Mouse (Mus musculus): ENCODE results near the gene P2rx6. TPM values are rescaled to one million over a fixed set of nuclear protein-coding genes. Genes with fewer than 3 reads are reported as not detected.
A peak's percentile ranks its signal among the peaks of the same experiment; 100 is the strongest.

P2rx6 gene
- 0.84 and 1.4 TPM in 2 replicates for polyA plus RNA-seq (2012; rRNA removed)

GRCm38 (mm10) chr16:17561751-17562208, at the start of gene P2rx6:
P2rx6 (plus strand) TSS chr16:17561885.
- TF ChIP-seq CTCF (IDR thresholded peaks at IDR 0.05; ENCODE audit: extremely low read depth, insufficient read length, insufficient replicate concordance, low read depth, low read length) = no peak
- no peak for TF ChIP-seq POLR2A (IDR thresholded peaks at IDR 0.05; ENCODE audit: low read depth, low read length)
- Histone ChIP-seq H3K27me3 (ENCODE audit: control insufficient read depth, insufficient read depth, low read length) (no peaks in the 10 kb centered on the region), H3K4me3 (ENCODE audit: low read depth, low read length) (peak within 1 kb of the TSS; percentile 45), H3K4me1 (ENCODE audit: control insufficient read depth, insufficient read depth, insufficient read length, low read length) (peaks cover 9% of the 10 kb centered on the region; the same call in 1 of the 2 replicates), H3K27ac (ENCODE audit: insufficient read depth, low read depth, low read length) (peak within 1 kb of the TSS; percentile 64), H3K36me3 (ENCODE audit: control insufficient read depth, insufficient read depth, low read length) (no peaks in the 10 kb centered on the region)
- WGBS = 15% methylated on average over 10 of the region's 10 CpGs

GRCm38 (mm10) chr16:17518910-17519309, 42.8 kb upstream of the P2rx6 start:
- Histone ChIP-seq H3K4me1 (ENCODE audit: control insufficient read depth, insufficient read depth, insufficient read length, low read length) (no peaks in the 10 kb centered on the region), H3K4me3 (ENCODE audit: low read depth, low read length) (no peak overlapping the region), H3K27ac (ENCODE audit: insufficient read depth, low read depth, low read length) (no peak overlapping the region), H3K36me3 (ENCODE audit: control insufficient read depth, insufficient read depth, low read length) (peaks cover 65% of the 10 kb centered on the region), H3K27me3 (ENCODE audit: control insufficient read depth, insufficient read depth, low read length) (no peaks in the 10 kb centered on the region)
- 61% methylated on average over 2 of the region's 2 CpGs for WGBS
- TF ChIP-seq POLR2A (IDR thresholded peaks at IDR 0.05; ENCODE audit: low read depth, low read length) (no peak), CTCF (IDR thresholded peaks at IDR 0.05; ENCODE audit: extremely low read depth, insufficient read length, insufficient replicate concordance, low read depth, low read length) (no peak)

- Histone ChIP-seq H3K4me1 (ENCODE audit: control insufficient read depth, insufficient read depth, insufficient read length, low read length) (peaks cover 8% of the 10 kb centered on the region; the same call in 1 of the 2 replicates), H3K36me3 (ENCODE audit: control insufficient read depth, insufficient read depth, low read length) (peaks cover 78% of the 10 kb centered on the region), H3K27me3 (ENCODE audit: control insufficient read depth, insufficient read depth, low read length) (no peaks in the 10 kb centered on the region), H3K4me3 (ENCODE audit: low read depth, low read length) (no peak overlapping the region), H3K27ac (ENCODE audit: insufficient read depth, low read depth, low read length) (no peak overlapping the region)
- no peak for TF ChIP-seq CTCF (IDR thresholded peaks at IDR 0.05; ENCODE audit: extremely low read depth, insufficient read length, insufficient replicate concordance, low read depth, low read length)
- no peak for TF ChIP-seq POLR2A (IDR thresholded peaks at IDR 0.05; ENCODE audit: low read depth, low read length)
- 93% methylated on average over 11 of the region's 11 CpGs for WGBS
These were observed 37.5 kb upstream of the P2rx6 start for GRCm38 (mm10) chr16:17524156-17524555.

GRCm38 (mm10) chr16:17525524-17525923, 36.2 kb upstream of the P2rx6 start:
- peaks cover 66% of the 10 kb centered on the region for H3K36me3 ChIP-seq (ENCODE audit: control insufficient read depth, insufficient read depth, low read length)

GRCm38 (mm10) chr16:17526223-17526622, 35.5 kb upstream of the P2rx6 start:
- Histone ChIP-seq H3K4me1 (ENCODE audit: control insufficient read depth, insufficient read depth, insufficient read length, low read length) (peaks cover 12% of the 10 kb centered on the region), H3K27me3 (ENCODE audit: control insufficient read depth, insufficient read depth, low read length) (no peaks in the 10 kb centered on the region), H3K27ac (ENCODE audit: insufficient read depth, low read depth, low read length) (peak overlapping the region; percentile 76; the same call in 1 of the 2 replicates), H3K4me3 (ENCODE audit: low read depth, low read length) (no peak overlapping the region), H3K36me3 (ENCODE audit: control insufficient read depth, insufficient read depth, low read length) (peaks cover 59% of the 10 kb centered on the region)
- TF ChIP-seq CTCF (IDR thresholded peaks at IDR 0.05; ENCODE audit: extremely low read depth, insufficient read length, insufficient replicate concordance, low read depth, low read length) = no peak
- no peak for TF ChIP-seq POLR2A (IDR thresholded peaks at IDR 0.05; ENCODE audit: low read depth, low read length)
- 25% methylated on average over 6 of the region's 6 CpGs for WGBS

More at GRCm38 (mm10) chr16:17525524-17525923, 36.2 kb upstream of the P2rx6 start:
- Histone ChIP-seq H3K27me3 (ENCODE audit: control insufficient read depth, insufficient read depth, low read length) (no peaks in the 10 kb centered on the region), H3K4me3 (ENCODE audit: low read depth, low read length) (no peak overlapping the region), H3K27ac (ENCODE audit: insufficient read depth, low read depth, low read length) (peak overlapping the region; percentile 76), H3K4me1 (ENCODE audit: control insufficient read depth, insufficient read depth, insufficient read length, low read length) (peaks cover 12% of the 10 kb centered on the region)
- 79% methylated on average over 3 of the region's 3 CpGs for WGBS
- TF ChIP-seq CTCF (IDR thresholded peaks at IDR 0.05; ENCODE audit: extremely low read depth, insufficient read length, insufficient replicate concordance, low read depth, low read length) (no peak), POLR2A (IDR thresholded peaks at IDR 0.05; ENCODE audit: low read depth, low read length) (no peak)

GRCm38 (mm10) chr16:17527606-17528005, 34.1 kb upstream of the P2rx6 start:
- H3K4me1 ChIP-seq (ENCODE audit: control insufficient read depth, insufficient read depth, insufficient read length, low read length) = peaks cover 13% of the 10 kb centered on the region
- no peak overlapping the region for H3K4me3 ChIP-seq (ENCODE audit: low read depth, low read length)
- H3K36me3 ChIP-seq (ENCODE audit: control insufficient read depth, insufficient read depth, low read length) = peaks cover 46% of the 10 kb centered on the region
- no peak overlapping the region for H3K27ac ChIP-seq (ENCODE audit: insufficient read depth, low read depth, low read length)
- TF ChIP-seq POLR2A (IDR thresholded peaks at IDR 0.05; ENCODE audit: low read depth, low read length) (no peak), CTCF (IDR thresholded peaks at IDR 0.05; ENCODE audit: extremely low read depth, insufficient read length, insufficient replicate concordance, low read depth, low read length) (no peak)
- no peaks in the 10 kb centered on the region for H3K27me3 ChIP-seq (ENCODE audit: control insufficient read depth, insufficient read depth, low read length)

- H3K27ac ChIP-seq (ENCODE audit: insufficient read depth, low read depth, low read length) = no peak overlapping the region
These were observed 33.4 kb upstream of the P2rx6 start for GRCm38 (mm10) chr16:17528276-17528675.

More at GRCm38 (mm10) chr16:17528276-17528675, 33.4 kb upstream of the P2rx6 start:
- peaks cover 40% of the 10 kb centered on the region for H3K36me3 ChIP-seq (ENCODE audit: control insufficient read depth, insufficient read depth, low read length)
- 88% methylated on average over 13 of the region's 13 CpGs for WGBS
- no peaks in the 10 kb centered on the region for H3K27me3 ChIP-seq (ENCODE audit: control insufficient read depth, insufficient read depth, low read length)
- H3K4me3 ChIP-seq (ENCODE audit: low read depth, low read length) = no peak overlapping the region
- peaks cover 14% of the 10 kb centered on the region for H3K4me1 ChIP-seq (ENCODE audit: control insufficient read depth, insufficient read depth, insufficient read length, low read length)
- no peak for TF ChIP-seq CTCF (IDR thresholded peaks at IDR 0.05; ENCODE audit: extremely low read depth, insufficient read length, insufficient replicate concordance, low read depth, low read length)
- no peak for TF ChIP-seq POLR2A (IDR thresholded peaks at IDR 0.05; ENCODE audit: low read depth, low read length)
